Mouse (Mus musculus) hindbrain, embryonic 10.5 days (tissue): ENCODE results near the gene Myl12a. TPM values are rescaled to one million over a fixed set of nuclear protein-coding genes. Genes with fewer than 3 reads are reported as not detected.

ENCODE experiments used
- DNase-seq: peaks from one replicate; pipeline ENCODE4 v3.0.0-alpha.2; 2017; ENCODE audit warnings: low spot score
- H3K27ac ChIP-seq: fragments of 300-500 bp; sonication (generic); 2 replicates; pipeline ENCODE4 v1.5.1; 2016; ENCODE audit warnings: mild to moderate bottlenecking, moderate library complexity
- H3K27me3 ChIP-seq: fragments of 300-500 bp; sonication (generic); 2 replicates; pipeline ENCODE4 v1.6.1; 2016; ENCODE audit warnings: mild to moderate bottlenecking; ENCODE audit not compliant: poor library complexity, insufficient read depth, severe bottlenecking
- H3K36me3 ChIP-seq: fragments of 300-500 bp; sonication (generic); 2 replicates; pipeline ENCODE4 v1.6.1; 2016; ENCODE audit warnings: mild to moderate bottlenecking, moderate library complexity
- H3K4me1 ChIP-seq: fragments of 300-500 bp; sonication (generic); replicated peaks from 2 replicates; pipeline ENCODE4 v1.6.1; 2016; ENCODE audit warnings: mild to moderate bottlenecking
- H3K4me3 ChIP-seq: fragments of 300-500 bp; sonication (generic); 2 replicates; pipeline ENCODE4 v1.5.1; 2016; ENCODE audit warnings: mild to moderate bottlenecking, moderate library complexity
- H3K9me3 ChIP-seq: fragments of 300-500 bp; sonication (generic); 2 replicates; pipeline ENCODE4 v1.6.1; 2016; ENCODE audit warnings: mild to moderate bottlenecking, moderate library complexity
- WGBS: fragments of 180-500 bp; shearing (Covaris S2); methylation state at CpG from one replicate; pipeline ENCODE4 v1.1.7; 2016; 5-methylcytosine and 5-hydroxymethylcytosine counted together
- polyA plus RNA-seq: library from polyadenylated mRNA; unstranded; fragments of >200 nt; fragmentation: Nextera tagmentation; extraction: Ambion mirVana; gene quantifications from 2 replicates; pipeline ENCODE4 v1.2.1, GENCODE M21; 2016

The Myl12a gene
- polyA plus RNA-seq, 1 experiment from 2014 or later = 441 TPM

- no peak overlapping the region for H3K27ac ChIP-seq
- 91% methylated on average over 13 of the region's 13 CpGs for WGBS
- H3K4me1 ChIP-seq = peaks cover 9% of the 10 kb centered on the region
- DNase-seq = no peak
- H3K9me3 ChIP-seq = no peaks in the 10 kb centered on the region
- no peaks in the 10 kb centered on the region for H3K27me3 ChIP-seq
- no peaks in the 10 kb centered on the region for H3K36me3 ChIP-seq
- H3K4me3 ChIP-seq = no peak overlapping the region
These were observed 20.2 kb upstream of the Myl12a start for GRCm38 (mm10) chr17:71022841-71023240.

GRCm38 (mm10) chr17:71019860-71020259 lies 17.2 kb upstream of the Myl12a start:
- DNase-seq = no peak
- WGBS = 68% methylated on average over 9 of the region's 9 CpGs
- Histone ChIP-seq H3K27me3 (no peaks in the 10 kb centered on the region), H3K9me3 (no peaks in the 10 kb centered on the region), H3K36me3 (no peaks in the 10 kb centered on the region), H3K4me3 (no peak overlapping the region), H3K4me1 (peaks cover 13% of the 10 kb centered on the region), H3K27ac (no peak overlapping the region)

GRCm38 (mm10) chr17:71019309-71019655 lies 16.6 kb upstream of the Myl12a start:
- H3K9me3 ChIP-seq = no peaks in the 10 kb centered on the region
- H3K4me1 ChIP-seq = peaks cover 17% of the 10 kb centered on the region
- DNase-seq = no peak
- H3K4me3 ChIP-seq = no peak overlapping the region
- WGBS = 46% methylated on average over 6 of the region's 6 CpGs
- H3K36me3 ChIP-seq = no peaks in the 10 kb centered on the region
- H3K27ac ChIP-seq = no peak overlapping the region
- no peaks in the 10 kb centered on the region for H3K27me3 ChIP-seq

- WGBS = 84% methylated on average over 15 of the region's 15 CpGs
- no peak for DNase-seq
- Histone ChIP-seq H3K27ac (no peak overlapping the region), H3K27me3 (no peaks in the 10 kb centered on the region), H3K9me3 (no peaks in the 10 kb centered on the region), H3K4me1 (peaks cover 17% of the 10 kb centered on the region), H3K4me3 (no peak overlapping the region), H3K36me3 (no peaks in the 10 kb centered on the region)
These were observed 16.1 kb upstream of the Myl12a start for GRCm38 (mm10) chr17:71018616-71019308.

GRCm38 (mm10) chr17:71018151-71018550 lies 15.5 kb upstream of the Myl12a start:
- 91% methylated on average over 3 of the region's 3 CpGs for WGBS
- Histone ChIP-seq H3K36me3 (no peaks in the 10 kb centered on the region), H3K4me3 (no peak overlapping the region)

GRCm38 (mm10) chr17:71017457-71017998 lies 14.8 kb upstream of the Myl12a start:
- 89% methylated on average over 4 of the region's 4 CpGs for WGBS
- no peak overlapping the region for H3K4me3 ChIP-seq
- peaks cover 17% of the 10 kb centered on the region for H3K4me1 ChIP-seq
- H3K36me3 ChIP-seq = no peaks in the 10 kb centered on the region
- H3K27ac ChIP-seq = no peak overlapping the region
- H3K9me3 ChIP-seq = no peaks in the 10 kb centered on the region
- H3K27me3 ChIP-seq = no peaks in the 10 kb centered on the region
- no peak for DNase-seq

More at GRCm38 (mm10) chr17:71018151-71018550, 15.5 kb upstream of the Myl12a start:
- Histone ChIP-seq H3K27ac (no peak overlapping the region), H3K9me3 (no peaks in the 10 kb centered on the region), H3K27me3 (no peaks in the 10 kb centered on the region), H3K4me1 (peaks cover 17% of the 10 kb centered on the region)
- no peak for DNase-seq

- no peaks in the 10 kb centered on the region for H3K27me3 ChIP-seq
- DNase-seq = no peak
- 46% methylated on average over 5 of the region's 5 CpGs for WGBS
- H3K4me3 ChIP-seq = no peak overlapping the region
- no peaks in the 10 kb centered on the region for H3K9me3 ChIP-seq
- H3K4me1 ChIP-seq = peaks cover 16% of the 10 kb centered on the region
- no peak overlapping the region for H3K27ac ChIP-seq
- H3K36me3 ChIP-seq = no peaks in the 10 kb centered on the region
These were observed 12.2 kb upstream of the Myl12a start for GRCm38 (mm10) chr17:71014911-71015310.

GRCm38 (mm10) chr17:71013105-71013504 lies 10.4 kb upstream of the Myl12a start:
- Histone ChIP-seq H3K4me3 (no peak overlapping the region), H3K36me3 (no peaks in the 10 kb centered on the region), H3K27ac (no peak overlapping the region), H3K4me1 (peaks cover 8% of the 10 kb centered on the region; the same call in 1 of the 2 replicates), H3K9me3 (no peaks in the 10 kb centered on the region), H3K27me3 (no peaks in the 10 kb centered on the region)
- DNase-seq = no peak
- 91% methylated on average over 6 of the region's 6 CpGs for WGBS

- WGBS = 85% methylated on average over 9 of the region's 9 CpGs
- Histone ChIP-seq H3K4me1 (peaks cover 8% of the 10 kb centered on the region; the same call in 1 of the 2 replicates), H3K27me3 (no peaks in the 10 kb centered on the region), H3K9me3 (no peaks in the 10 kb centered on the region), H3K36me3 (no peaks in the 10 kb centered on the region), H3K27ac (no peak overlapping the region), H3K4me3 (no peak overlapping the region)
- no peak for DNase-seq
These were observed 9.4 kb upstream of the Myl12a start for GRCm38 (mm10) chr17:71011931-71012662.

GRCm38 (mm10) chr17:71010646-71011242 lies 8.1 kb upstream of the Myl12a start:
- no peak for DNase-seq
- no peak overlapping the region for H3K27ac ChIP-seq
- no peaks in the 10 kb centered on the region for H3K27me3 ChIP-seq
- no peaks in the 10 kb centered on the region for H3K36me3 ChIP-seq
- peaks cover 8% of the 10 kb centered on the region; the same call in 1 of the 2 replicates for H3K4me1 ChIP-seq
- H3K9me3 ChIP-seq = no peaks in the 10 kb centered on the region
- H3K4me3 ChIP-seq = no peak overlapping the region
- WGBS = 56% methylated on average over 7 of the region's 7 CpGs

- H3K27me3 ChIP-seq = no peaks in the 10 kb centered on the region
- H3K4me3 ChIP-seq = no peak overlapping the region
- 96% methylated on average over 1 of the region's 1 CpGs for WGBS
- H3K36me3 ChIP-seq = no peaks in the 10 kb centered on the region
- H3K9me3 ChIP-seq = no peaks in the 10 kb centered on the region
- peaks cover 3% of the 10 kb centered on the region; the same call in 1 of the 2 replicates for H3K4me1 ChIP-seq
- DNase-seq = no peak
- H3K27ac ChIP-seq = no peak overlapping the region
These were observed 7.1 kb upstream of the Myl12a start for GRCm38 (mm10) chr17:71009751-71010150.

GRCm38 (mm10) chr17:71008676-71009075 lies 6.0 kb upstream of the Myl12a start:
- 92% methylated on average over 3 of the region's 3 CpGs for WGBS
- Histone ChIP-seq H3K27ac (no peak overlapping the region), H3K36me3 (no peaks in the 10 kb centered on the region), H3K4me1 (no peaks in the 10 kb centered on the region), H3K9me3 (no peaks in the 10 kb centered on the region), H3K27me3 (no peaks in the 10 kb centered on the region), H3K4me3 (no peak overlapping the region)
- DNase-seq = no peak

- no peaks in the 10 kb centered on the region for H3K27me3 ChIP-seq
- 87% methylated on average over 5 of the region's 5 CpGs for WGBS
- H3K36me3 ChIP-seq = no peaks in the 10 kb centered on the region
- H3K4me3 ChIP-seq = no peak overlapping the region
- no peak for DNase-seq
- H3K9me3 ChIP-seq = no peaks in the 10 kb centered on the region
- H3K4me1 ChIP-seq = peaks cover 8% of the 10 kb centered on the region
- no peak overlapping the region for H3K27ac ChIP-seq
These were observed 4.3 kb upstream of the Myl12a start for GRCm38 (mm10) chr17:71006976-71007375.
